Mouse (Mus musculus) liver, adult 2 months (tissue): ENCODE data around the gene Neu1. TPM values are rescaled to one million over a fixed set of nuclear protein-coding genes. Genes with fewer than 3 reads are reported as not detected.

Experiments used
- DNase-seq: peaks from one replicate; pipeline ENCODE4 v3.0.0-alpha.2; 2011; ENCODE audit warnings: low read depth, low spot score; ENCODE audit errors: extremely low read depth
- H3K27ac ChIP-seq: fragments of 200-500 bp; replicated peaks from 2 replicates; pipeline ENCODE4 v1.5.1; 2012; ENCODE audit warnings: low read depth, mild to moderate bottlenecking, control low read depth, inconsistent platforms, low read length; ENCODE audit not compliant: insufficient read depth
- H3K27me3 ChIP-seq: fragments of 200-500 bp; 2 replicates; pipeline ENCODE4 v1.6.1; 2012; ENCODE audit warnings: mild to moderate bottlenecking, moderate library complexity, low read length, inconsistent platforms; ENCODE audit not compliant: control insufficient read depth, insufficient read depth
- H3K36me3 ChIP-seq: fragments of 200-500 bp; 2 replicates; pipeline ENCODE4 v1.6.1; 2012; ENCODE audit warnings: low read length, inconsistent platforms; ENCODE audit not compliant: control insufficient read depth, insufficient read depth
- H3K4me1 ChIP-seq: fragments of 200-500 bp; 2 replicates; pipeline ENCODE4 v1.6.1; 2011; ENCODE audit warnings: low read length; ENCODE audit not compliant: control insufficient read depth, insufficient read depth
- H3K4me3 ChIP-seq: fragments of 200-500 bp; 2 replicates; pipeline ENCODE4 v1.5.1; 2011; ENCODE audit warnings: low read depth, mild to moderate bottlenecking, control low read depth, low read length, moderate library complexity; ENCODE audit not compliant: insufficient read depth
- H3K79me2 ChIP-seq: fragments of 200-500 bp; 2 replicates; pipeline ENCODE4 v1.6.1; 2012; ENCODE audit warnings: inconsistent platforms, mild to moderate bottlenecking, low read length, moderate library complexity; ENCODE audit not compliant: control insufficient read depth, insufficient read depth
- H3K9ac ChIP-seq: fragments of 200-500 bp; 2 replicates; pipeline ENCODE4 v1.6.1; 2012; ENCODE audit warnings: low read depth, mild to moderate bottlenecking, control low read depth, inconsistent platforms, low read length
- CTCF ChIP-seq: fragments of 200-500 bp; IDR thresholded peaks from 2 replicates; pipeline ENCODE4 v1.5.1; 2011; ENCODE audit warnings: low read depth, low read length, control low read depth
- POLR2A ChIP-seq: fragments of 200-500 bp; IDR thresholded peaks from 2 replicates; pipeline ENCODE4 v1.6.1; 2011; ENCODE audit warnings: low read length, control low read depth; ENCODE audit not compliant: insufficient read depth; ENCODE audit errors: extremely low read depth
- WGBS: fragments of 180-500 bp; shearing (Covaris S2); methylation state at CpG from one replicate; pipeline ENCODE4 v1.1.7; 2018; 5-methylcytosine and 5-hydroxymethylcytosine counted together
- polyA plus RNA-seq: library from polyadenylated mRNA; depleted of rRNA; stranded (reverse); fragments of >200 nt; gene quantifications from 2 replicates; pipeline ENCODE4 v1.2.3, GENCODE M21; 2012; rRNA removed
- total RNA-seq: library from RNA; depleted of rRNA; stranded (reverse); fragments of >200 nt; gene quantifications from 2 replicates; pipeline ENCODE4 v1.2.3, GENCODE M21; 2014; rRNA removed

The Neu1 gene
- total RNA-seq (27.6 and 36.8 TPM in 2 replicates), polyA plus RNA-seq (52.5 and 62.5 TPM in 2 replicates)

DNA sequence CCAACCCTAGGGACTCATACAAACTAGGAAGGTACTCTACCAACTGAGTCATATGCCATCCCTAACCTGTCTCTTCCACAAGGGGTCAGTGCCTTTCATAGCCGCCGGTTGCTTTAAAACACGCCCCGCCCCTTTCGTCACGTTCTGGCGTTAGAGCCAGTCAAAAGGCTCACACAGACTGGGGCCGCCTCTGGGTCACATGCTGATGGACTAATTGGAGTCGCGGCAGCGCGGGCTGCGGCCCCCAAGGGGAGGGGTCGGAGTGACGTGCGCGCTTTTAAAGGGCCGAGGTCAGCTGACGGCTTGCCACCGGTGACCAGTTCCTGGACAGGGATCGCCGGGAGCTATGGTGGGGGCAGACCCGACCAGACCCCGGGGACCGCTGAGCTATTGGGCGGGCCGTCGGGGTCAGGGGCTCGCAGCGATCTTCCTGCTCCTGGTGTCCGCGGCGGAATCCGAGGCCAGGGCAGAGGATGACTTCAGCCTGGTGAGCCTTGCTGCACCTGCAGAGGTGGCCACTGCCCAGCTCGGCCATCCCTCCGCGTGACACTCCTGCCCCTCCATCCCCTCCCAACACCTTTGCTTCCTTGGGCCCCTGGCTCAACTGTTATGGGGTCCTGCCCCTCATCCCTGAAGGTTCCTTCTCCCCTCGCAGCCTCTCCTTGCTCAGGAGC lies at the start of gene Neu1:
Neu1 (plus strand) TSS at position 193 of the 674 bp plus-strand sequence.
- WGBS: under 1% methylated on average over 38 of the region's 38 CpGs
- Histone ChIP-seq H3K36me3 (no peaks in the 10 kb centered on the region; the same call in 1 of the 2 replicates), H3K27ac (peak within 1 kb of the TSS; percentile 53), H3K9ac (peak within 1 kb of the TSS; percentile 83), H3K4me1 (peaks cover 16% of the 10 kb centered on the region), H3K27me3 (no peaks in the 10 kb centered on the region), H3K79me2 (peaks cover 7% of the 10 kb centered on the region; the same call in 1 of the 2 replicates), H3K4me3 (peak within 1 kb of the TSS; percentile 78)
- peak; percentile 73 for TF ChIP-seq CTCF
- peak; percentile 93 for TF ChIP-seq POLR2A
- peak; percentile 90 for DNase-seq

- Histone ChIP-seq H3K27me3 (no peaks in the 10 kb centered on the region), H3K4me3 (peak within 1 kb of the TSS; percentile 72), H3K27ac (peak within 1 kb of the TSS; percentile 95), H3K36me3 (peaks cover 6% of the 10 kb centered on the region), H3K4me1 (peaks cover 15% of the 10 kb centered on the region), H3K79me2 (no peaks in the 10 kb centered on the region; the same call in 1 of the 2 replicates), H3K9ac (peak within 1 kb of the TSS; percentile 85)
- TF ChIP-seq POLR2A (peak; percentile 40; the same call in 1 of the 2 replicates), CTCF (0 out of 2 replicates have a peak, but pooled peaks have one; percentile 12)
- peak; percentile 87 for DNase-seq
- WGBS: 12% methylated on average over 15 of the region's 15 CpGs
Measured at GRCm38 (mm10) chr17:34881683-34882310, 49.3 kb upstream of the Neu1 start, which contains the start of gene Gm20547. Gene Gm20547, minus strand, starts transcription at chr17:34882042.

DNA sequence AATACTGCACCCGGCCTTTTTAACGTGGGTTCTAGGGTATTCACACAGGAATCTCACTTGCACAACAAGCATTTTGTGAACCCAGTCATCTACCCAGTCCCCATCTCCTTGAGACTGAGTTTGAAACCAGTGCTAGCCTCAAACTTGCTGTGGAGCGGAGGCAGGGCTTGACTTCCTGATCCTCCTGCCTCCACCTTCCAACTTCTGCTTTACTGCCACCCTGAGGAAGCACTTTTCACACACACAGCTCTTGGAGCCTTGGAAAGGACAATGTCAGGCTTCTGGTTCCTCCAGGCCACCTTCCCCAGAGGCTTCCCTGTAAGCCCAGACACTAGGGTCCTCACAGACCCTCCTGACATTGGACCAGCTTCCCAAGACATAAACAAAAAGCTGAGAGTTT lies 47.7 kb upstream of the Neu1 start:
- Histone ChIP-seq H3K9ac (no peak overlapping the region), H3K79me2 (no peaks in the 10 kb centered on the region; the same call in 1 of the 2 replicates), H3K36me3 (peaks cover 1% of the 10 kb centered on the region; the same call in 1 of the 2 replicates), H3K27ac (no peak overlapping the region), H3K27me3 (no peaks in the 10 kb centered on the region), H3K4me1 (peaks cover 21% of the 10 kb centered on the region), H3K4me3 (no peak overlapping the region)
- no peak for TF ChIP-seq CTCF
- no peak for TF ChIP-seq POLR2A
- DNase-seq: no peak
- 68% methylated on average over 3 of the region's 3 CpGs for WGBS

GRCm38 (mm10) chr17:34884704-34885103 lies 46.3 kb upstream of the Neu1 start:
- WGBS: 97% methylated on average over 6 of the region's 6 CpGs
- H3K36me3 ChIP-seq: no peaks in the 10 kb centered on the region
- peaks cover 21% of the 10 kb centered on the region for H3K4me1 ChIP-seq
- H3K27ac ChIP-seq: no peak overlapping the region
- H3K79me2 ChIP-seq: no peaks in the 10 kb centered on the region; the same call in 1 of the 2 replicates
- H3K9ac ChIP-seq: no peak overlapping the region
- H3K27me3 ChIP-seq: no peaks in the 10 kb centered on the region
- no peak overlapping the region for H3K4me3 ChIP-seq
- TF ChIP-seq POLR2A (no peak), CTCF (no peak)
- DNase-seq: no peak

DNA sequence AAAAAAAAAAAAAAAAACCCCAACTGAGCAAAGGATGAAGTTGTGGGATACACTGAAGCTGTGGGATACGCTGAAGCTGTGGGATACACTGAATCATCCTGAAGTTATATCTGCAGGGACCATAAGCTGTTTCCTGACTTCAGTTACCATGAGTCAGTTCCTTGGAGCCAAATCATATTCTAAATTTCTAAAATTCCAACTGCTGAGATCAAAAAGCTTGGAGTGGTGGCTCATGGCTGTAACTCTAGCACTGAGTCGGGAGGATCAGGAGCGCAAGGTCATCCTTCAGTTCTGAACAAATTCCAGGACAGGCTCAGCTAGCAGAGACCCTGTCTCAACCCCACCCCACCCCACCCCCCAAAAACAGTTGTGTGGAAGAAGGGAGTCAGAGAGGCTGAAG lies 45.4 kb upstream of the Neu1 start:
- Histone ChIP-seq H3K4me3 (no peak overlapping the region), H3K79me2 (no peaks in the 10 kb centered on the region), H3K27me3 (no peaks in the 10 kb centered on the region), H3K27ac (no peak overlapping the region), H3K36me3 (no peaks in the 10 kb centered on the region), H3K9ac (no peak overlapping the region), H3K4me1 (peaks cover 15% of the 10 kb centered on the region)
- 84% methylated on average over 3 of the region's 3 CpGs for WGBS
- no peak for TF ChIP-seq POLR2A
- no peak for TF ChIP-seq CTCF
- DNase-seq: no peak
